Mouse (Mus musculus) testis, adult 2 months (tissue): Measurements from ENCODE around the gene Olfr503. TPM values are rescaled to one million over a fixed set of nuclear protein-coding genes. Genes with fewer than 3 reads are reported as not detected.
"Not testable (repeated sequence)": the region's sequence is repeated elsewhere in the genome, so short reads cannot be mapped to it uniquely, and the experiment has no call there.

Experiments used
- H3K27ac ChIP-seq: fragments of 200-500 bp; 2 replicates; pipeline ENCODE4 v1.5.1; 2012; ENCODE audit warnings: low read depth, low read length; ENCODE audit not compliant: control insufficient read depth, insufficient read depth
- H3K27me3 ChIP-seq: fragments of 200-500 bp; 2 replicates; pipeline ENCODE4 v1.6.1; 2012; ENCODE audit warnings: mild to moderate bottlenecking, low read length, moderate library complexity; ENCODE audit not compliant: control insufficient read depth, insufficient read depth
- H3K36me3 ChIP-seq: fragments of 200-500 bp; 2 replicates; pipeline ENCODE4 v1.6.1; 2012; ENCODE audit warnings: mild to moderate bottlenecking, low read length; ENCODE audit not compliant: control insufficient read depth, insufficient read depth
- H3K4me1 ChIP-seq: fragments of 200-500 bp; 2 replicates; pipeline ENCODE4 v1.6.1; 2012; ENCODE audit warnings: low read length; ENCODE audit not compliant: control insufficient read depth, insufficient read depth
- H3K4me3 ChIP-seq: fragments of 200-500 bp; 2 replicates; pipeline ENCODE4 v1.5.1; 2012; ENCODE audit warnings: low read depth, mild to moderate bottlenecking, low read length, moderate library complexity, mixed read lengths; ENCODE audit not compliant: control insufficient read depth
- CTCF ChIP-seq: fragments of 200-500 bp; IDR thresholded peaks from 2 replicates; pipeline ENCODE4 v1.5.1; 2012; ENCODE audit warnings: low read depth, mild to moderate bottlenecking, inconsistent platforms, low read length, moderate library complexity; ENCODE audit not compliant: control insufficient read depth, insufficient read depth, insufficient replicate concordance
- POLR2A ChIP-seq: fragments of 200-500 bp; IDR thresholded peaks from 2 replicates; pipeline ENCODE4 v1.6.1; 2012; ENCODE audit warnings: low read depth, mild to moderate bottlenecking, inconsistent platforms, low read length, moderate library complexity; ENCODE audit not compliant: control insufficient read depth
- polyA plus RNA-seq: library from polyadenylated mRNA; depleted of rRNA; stranded (reverse); fragments of >200 nt; gene quantifications from 2 replicates; pipeline ENCODE4 v1.2.3, GENCODE M21; 2012; rRNA removed

The Olfr503 gene
- polyA plus RNA-seq, result not detected in 2 replicates

DNA sequence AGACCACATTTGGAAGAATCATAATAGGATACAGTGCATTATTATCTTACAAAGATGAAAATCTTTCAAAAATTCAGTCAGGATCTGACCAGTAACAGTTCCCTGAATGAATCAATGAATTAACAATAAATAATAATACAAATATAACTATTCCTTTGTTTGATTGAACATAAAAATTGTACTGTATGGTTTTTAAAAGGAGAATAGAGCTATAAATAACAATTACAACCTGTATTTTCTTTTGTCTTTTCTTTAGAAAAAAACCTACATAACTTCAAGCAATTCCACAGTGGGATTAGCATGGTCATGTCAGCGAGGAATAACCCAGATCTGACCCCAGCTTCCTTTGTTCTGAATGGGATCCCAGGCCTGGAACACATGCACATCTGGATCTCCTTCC, at the start of gene Olfr503:
Gene Olfr503 (plus strand): TSS at position 301 of the 400 bp plus-strand sequence.
- not testable (repeated sequence) for H3K27ac ChIP-seq, H3K4me3 ChIP-seq, H3K36me3 ChIP-seq, H3K27me3 ChIP-seq, H3K4me1 ChIP-seq

DNA sequence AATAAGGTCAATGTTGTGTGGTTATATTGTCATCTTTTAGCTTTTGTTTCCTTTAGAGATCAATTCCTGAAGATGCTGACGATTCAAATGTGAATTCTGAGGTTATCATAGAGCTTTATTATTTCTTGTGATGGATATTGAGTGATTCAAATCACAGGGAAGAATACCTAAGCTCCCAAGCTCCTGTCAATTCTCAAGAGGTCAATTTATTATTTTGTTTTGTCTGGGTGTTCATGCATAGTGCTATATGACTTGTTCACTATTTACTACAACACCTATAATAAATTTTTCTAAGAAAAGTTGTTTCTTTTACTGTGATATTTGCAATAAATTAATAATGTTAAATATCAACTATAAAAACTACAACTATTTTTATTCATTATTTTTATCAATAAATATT, 19.4 kb upstream of the Olfr503 start, which contains the start of gene Olfr502:
Gene Olfr502 (minus strand): TSS at position 101 of the 400 bp plus-strand sequence.
- Histone ChIP-seq H3K36me3 (no peaks in the 10 kb centered on the region), H3K4me1 (no peaks in the 10 kb centered on the region), H3K27ac (no peak within 1 kb of the TSS), H3K4me3 (no peak within 1 kb of the TSS), H3K27me3 (no peaks in the 10 kb centered on the region)
- TF ChIP-seq CTCF (no peak), POLR2A (no peak)

GRCm38 (mm10) chr7:108542416-108542815, 1.9 kb upstream of the Olfr503 start:
- no peaks in the 10 kb centered on the region for H3K27me3 ChIP-seq
- peaks cover 5% of the 10 kb centered on the region for H3K4me1 ChIP-seq
- TF ChIP-seq CTCF (no peak), POLR2A (no peak)
- no peak overlapping the region for H3K27ac ChIP-seq
- H3K4me3 ChIP-seq, result no peak overlapping the region
- H3K36me3 ChIP-seq, result no peaks in the 10 kb centered on the region

- H3K36me3 ChIP-seq, result no peaks in the 10 kb centered on the region
- H3K4me3 ChIP-seq, result no peak within 1 kb of the TSS
- H3K27me3 ChIP-seq, result no peaks in the 10 kb centered on the region
- no peaks in the 10 kb centered on the region for H3K4me1 ChIP-seq
- TF ChIP-seq CTCF, result no peak
- no peak for TF ChIP-seq POLR2A
- H3K27ac ChIP-seq, result no peak within 1 kb of the TSS
Observed at GRCm38 (mm10) chr7:108565693-108566092, 21.4 kb downstream of the Olfr503 start, which contains the start of gene Olfr504. Gene Olfr504 (minus strand): TSS chr7:108565793.

DNA sequence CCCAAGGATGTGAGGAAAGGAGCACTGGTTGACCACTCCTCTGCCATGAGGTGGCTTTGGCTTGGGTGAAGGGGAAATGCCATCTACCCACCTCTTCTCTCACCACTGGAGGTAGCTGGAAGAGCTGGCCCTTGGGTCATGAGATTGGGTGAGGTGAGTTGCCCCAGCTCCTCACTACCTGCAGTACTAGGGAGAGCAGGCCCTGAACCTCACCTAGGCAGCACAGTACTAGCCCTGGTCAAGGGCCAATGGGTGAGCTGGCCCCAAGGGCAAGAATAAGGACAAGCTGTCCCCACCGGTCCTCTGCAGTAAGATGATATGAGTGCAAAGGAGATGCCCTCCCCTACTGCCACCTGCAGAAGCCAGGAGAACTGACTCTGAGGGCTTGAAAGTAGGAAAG, 45.5 kb downstream of the Olfr503 start:
- no peak overlapping the region for H3K4me3 ChIP-seq
- H3K36me3 ChIP-seq, result no peaks in the 10 kb centered on the region
- no peak for TF ChIP-seq POLR2A
- TF ChIP-seq CTCF, result no peak
- no peaks in the 10 kb centered on the region for H3K4me1 ChIP-seq
- H3K27me3 ChIP-seq, result no peaks in the 10 kb centered on the region
- no peak overlapping the region for H3K27ac ChIP-seq

Other genes with a start within 250 kb of the Olfr503 start
- gene Olfr491, start 231.1 kb upstream of the Olfr503 start, polyA plus RNA-seq, result not detected in 2 replicates
- gene Olfr492, start 220.9 kb upstream of the Olfr503 start, polyA plus RNA-seq, result not detected in 2 replicates
- gene Olfr493, start 197.5 kb upstream of the Olfr503 start, polyA plus RNA-seq, result not detected in 2 replicates
- not detected in 2 replicates for gene Olfr494, start 179.2 kb upstream of the Olfr503 start, polyA plus RNA-seq
- not detected in 2 replicates for gene Olfr495, start 151.4 kb upstream of the Olfr503 start, polyA plus RNA-seq
- not detected in 2 replicates for gene Olfr497, start 124.1 kb upstream of the Olfr503 start, polyA plus RNA-seq
- gene Olfr498, start 79.2 kb upstream of the Olfr503 start, polyA plus RNA-seq, result not detected in 2 replicates
- not detected in 2 replicates for gene Olfr502, start 19.5 kb upstream of the Olfr503 start, polyA plus RNA-seq
- not detected in 2 replicates for gene Olfr504, start 21.3 kb downstream of the Olfr503 start, polyA plus RNA-seq
- not detected in 2 replicates for gene Olfr506, start 66.3 kb downstream of the Olfr503 start, polyA plus RNA-seq
- gene Olfr507, start 77.3 kb downstream of the Olfr503 start, polyA plus RNA-seq, result not detected in 2 replicates
- gene Olfr508, start 85.5 kb downstream of the Olfr503 start, polyA plus RNA-seq, result not detected in 2 replicates
- not detected in 2 replicates for gene Olfr509, start 107.4 kb downstream of the Olfr503 start, polyA plus RNA-seq
- not detected in 2 replicates for gene Olfr510, start 121.9 kb downstream of the Olfr503 start, polyA plus RNA-seq
- 0.10 and 0.12 TPM in 2 replicates for gene Olfr512, start 168.8 kb downstream of the Olfr503 start, polyA plus RNA-seq
- gene Olfr513, start 206.4 kb downstream of the Olfr503 start, polyA plus RNA-seq, result not detected in 2 replicates